Mouse (Mus musculus) liver, adult 2 months (tissue): ENCODE data around the gene Mast3.

Source experiments
- CTCF ChIP-seq: fragments of 200-500 bp; IDR thresholded peaks from 2 replicates; pipeline ENCODE4 v1.5.1; 2011; ENCODE audit warnings: low read depth, low read length, control low read depth
- POLR2A ChIP-seq: fragments of 200-500 bp; IDR thresholded peaks from 2 replicates; pipeline ENCODE4 v1.6.1; 2011; ENCODE audit warnings: low read length, control low read depth; ENCODE audit not compliant: insufficient read depth; ENCODE audit errors: extremely low read depth

GRCm38 (mm10) chr8:70756476-70757040 is 48.3 kb downstream of the Mast3 start:
- no peak for TF ChIP-seq POLR2A
- TF ChIP-seq CTCF, result no peak
